19 mouse cellular contexts compared by ENCODE assay signal in genomic region chr11:77476216-77476615, GRCm38 (mm10). TPM values are rescaled to one million over a fixed set of nuclear protein-coding genes. Genes with fewer than 3 reads are reported as not detected.
"Had no signal": no experiment of that assay in that cellular context is flagged by ENCODE, and none has a peak within 500 bp of the region (broad histone marks: within the 10 kb centered on the region; RNA-seq: fewer than 3 reads in every experiment).

No protein-coding gene starts in this region.

- H3K9ac ChIP-seq: limb, embryonic 12.5 days; limb, embryonic 15.5 days; liver, embryonic 14.5 days; liver, postnatal 0 days; lung, embryonic 14.5 days; midbrain, embryonic 12.5 days; midbrain, embryonic 15.5 days; neural tube, embryonic 13.5 days had no signal

- H3K4me3 ChIP-seq: limb, embryonic 12.5 days; limb, embryonic 15.5 days; midbrain, embryonic 12.5 days; midbrain, embryonic 15.5 days; neural tube, embryonic 13.5 days had no signal

- H3K27ac ChIP-seq: limb, embryonic 12.5 days; limb, embryonic 15.5 days; liver, embryonic 14.5 days; macrophage; midbrain, embryonic 12.5 days; midbrain, embryonic 15.5 days; neural tube, embryonic 13.5 days had no signal

- DNase-seq: kidney, postnatal 4 days; left cerebral cortex, postnatal 4 days; liver, postnatal 0 days; lung, embryonic 14.5 days; retina, postnatal 1 day; right cerebral cortex, postnatal 25 days; thymus, adult 18-20 months; thymus, postnatal 36 days had no signal

- ATAC-seq: lung, postnatal 0 days; midbrain, embryonic 15.5 days had no signal

- H3K27me3 ChIP-seq: limb, embryonic 12.5 days; limb, embryonic 15.5 days; midbrain, embryonic 12.5 days; midbrain, embryonic 15.5 days; neural tube, embryonic 13.5 days had no signal

- H3K4me2 ChIP-seq: limb, embryonic 12.5 days; limb, embryonic 15.5 days; liver, embryonic 11.5 days; lung, embryonic 14.5 days; midbrain, embryonic 12.5 days; midbrain, embryonic 15.5 days; neural tube, embryonic 13.5 days had no signal

- H3K4me1 ChIP-seq: limb, embryonic 12.5 days; limb, embryonic 15.5 days; midbrain, embryonic 12.5 days; midbrain, embryonic 15.5 days; neural tube, embryonic 13.5 days had no signal

- H3K9me3 ChIP-seq: limb, embryonic 12.5 days; limb, embryonic 15.5 days; midbrain, embryonic 12.5 days; midbrain, embryonic 15.5 days; neural tube, embryonic 13.5 days had no signal

RNA-seq across cellular contexts. Expression of gene Ankrd13b, which starts 13.3 kb away (rescaled TPM):
- total RNA-seq: neutrophil, adult 5-6 weeks had no signal

RNA-seq across cellular contexts. Expression of gene Coro6, which starts 14.0 kb away (rescaled TPM):
- polyA plus RNA-seq: intestine, embryonic 16.5 days; macrophage had no signal
